Mouse (Mus musculus) lung, adult 2 months (tissue): Measurements from ENCODE around the gene Ldb3. TPM values are rescaled to one million over a fixed set of nuclear protein-coding genes. Genes with fewer than 3 reads are reported as not detected.

Experiments
- DNase-seq: peaks from one replicate; pipeline ENCODE4 v3.0.0; 2022
- H3K4me1 ChIP-seq: fragments of 200-500 bp; 2 replicates; pipeline ENCODE4 v1.6.1; 2011; ENCODE audit warnings: low read length; ENCODE audit not compliant: control insufficient read depth, insufficient read depth
- H3K4me3 ChIP-seq: fragments of 200-500 bp; replicated peaks from 2 replicates; pipeline ENCODE3; 2011; ENCODE audit warnings: low read depth, mild to moderate bottlenecking, control low read depth, low read length; ENCODE audit errors: extremely low read depth
- CTCF ChIP-seq: fragments of 200-500 bp; IDR thresholded peaks from 2 replicates; pipeline ENCODE4 v1.5.1; 2011; ENCODE audit warnings: mild to moderate bottlenecking, low read length, control low read depth; ENCODE audit not compliant: insufficient read depth
- POLR2A ChIP-seq: fragments of 200-500 bp; IDR thresholded peaks from 2 replicates; pipeline ENCODE4 v1.6.1; 2011; ENCODE audit warnings: low read depth, mild to moderate bottlenecking, control low read depth, low read length, borderline replicate concordance; ENCODE audit errors: extremely low read depth
- WGBS: fragments of 180-500 bp; shearing (Covaris S2); methylation state at CpG from one replicate; pipeline ENCODE4 v1.1.7; 2018; 5-methylcytosine and 5-hydroxymethylcytosine counted together
- polyA plus RNA-seq: library from polyadenylated mRNA; depleted of rRNA; stranded (reverse); fragments of >200 nt; gene quantifications from 2 replicates; pipeline ENCODE4 v1.2.3, GENCODE M21; 2012

The Ldb3 gene
- polyA plus RNA-seq, 1 experiment: 81.2 TPM

DNA sequence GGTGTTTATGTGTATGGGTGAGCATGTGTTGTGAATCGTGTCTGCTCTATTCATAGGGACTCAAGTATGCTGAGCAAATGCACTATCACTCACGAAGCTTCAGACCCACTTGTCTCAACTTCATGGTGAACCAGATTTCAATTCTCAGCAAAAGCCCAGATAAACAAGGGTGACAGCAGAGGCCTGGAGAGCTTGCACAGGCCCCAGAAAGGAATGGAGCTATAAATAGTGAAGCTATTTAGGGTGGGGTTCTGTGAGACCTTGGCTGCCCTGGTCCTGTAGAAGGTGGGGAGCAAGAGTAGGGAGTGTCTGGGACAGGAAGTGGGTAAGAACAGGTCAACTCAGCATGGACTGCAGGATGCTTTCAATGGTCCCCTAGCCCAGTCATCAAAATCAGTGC lies 43.9 kb downstream of the Ldb3 start:
- WGBS: 64% methylated on average over 2 of the region's 2 CpGs
- no peak for TF ChIP-seq CTCF
- TF ChIP-seq POLR2A: no peak
- H3K4me1 ChIP-seq: no peaks in the 10 kb centered on the region
- DNase-seq: no peak
- H3K4me3 ChIP-seq: no peak overlapping the region

GRCm38 (mm10) chr14:34544001-34544400 lies 44.5 kb downstream of the Ldb3 start:
- H3K4me1 ChIP-seq: no peaks in the 10 kb centered on the region
- H3K4me3 ChIP-seq: no peak overlapping the region
- 83% methylated on average over 6 of the region's 6 CpGs for WGBS
- DNase-seq: no peak
- TF ChIP-seq POLR2A (no peak), CTCF (no peak)

DNA sequence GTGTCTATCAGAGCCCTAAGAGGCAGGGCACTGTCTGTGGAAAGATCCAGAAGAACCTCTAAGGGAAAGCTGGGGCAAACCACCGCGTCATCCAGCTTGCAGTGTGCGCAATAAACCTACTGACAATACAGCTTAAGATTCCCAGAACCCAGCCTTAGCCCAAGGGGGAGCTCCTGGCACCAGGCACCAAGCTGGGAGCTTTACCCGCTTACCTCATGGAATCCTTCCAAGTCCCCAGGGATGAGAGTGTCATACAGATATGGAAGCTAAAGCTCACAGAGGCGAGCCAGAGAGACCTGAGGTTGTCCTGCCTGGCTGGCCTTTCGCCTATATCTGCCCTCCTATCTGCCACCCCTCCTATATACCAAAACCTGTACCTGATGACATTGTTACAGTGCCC lies 44.9 kb downstream of the Ldb3 start:
- no peak for DNase-seq
- no peak overlapping the region for H3K4me3 ChIP-seq
- H3K4me1 ChIP-seq: no peaks in the 10 kb centered on the region
- TF ChIP-seq CTCF (no peak), POLR2A (no peak)
- WGBS: 78% methylated on average over 6 of the region's 6 CpGs

- WGBS: 85% methylated on average over 5 of the region's 5 CpGs
- Histone ChIP-seq H3K4me1 (no peaks in the 10 kb centered on the region), H3K4me3 (no peak overlapping the region)
- DNase-seq: no peak
- TF ChIP-seq POLR2A (no peak), CTCF (no peak)
Observed at GRCm38 (mm10) chr14:34541896-34542295, 46.6 kb downstream of the Ldb3 start.

- TF ChIP-seq CTCF: no peak
- TF ChIP-seq POLR2A: no peak
- Histone ChIP-seq H3K4me1 (no peaks in the 10 kb centered on the region), H3K4me3 (no peak overlapping the region)
- DNase-seq: no peak
- WGBS: 19% methylated on average over 17 of the region's 17 CpGs
Observed at GRCm38 (mm10) chr14:34540685-34541162, 47.8 kb downstream of the Ldb3 start.

- TF ChIP-seq POLR2A (no peak), CTCF (no peak)
- Histone ChIP-seq H3K4me1 (no peaks in the 10 kb centered on the region), H3K4me3 (no peak overlapping the region)
- DNase-seq: no peak
- 59% methylated on average over 4 of the region's 4 CpGs for WGBS
Observed at GRCm38 (mm10) chr14:34535883-34536282, 52.6 kb downstream of the Ldb3 start.

DNA sequence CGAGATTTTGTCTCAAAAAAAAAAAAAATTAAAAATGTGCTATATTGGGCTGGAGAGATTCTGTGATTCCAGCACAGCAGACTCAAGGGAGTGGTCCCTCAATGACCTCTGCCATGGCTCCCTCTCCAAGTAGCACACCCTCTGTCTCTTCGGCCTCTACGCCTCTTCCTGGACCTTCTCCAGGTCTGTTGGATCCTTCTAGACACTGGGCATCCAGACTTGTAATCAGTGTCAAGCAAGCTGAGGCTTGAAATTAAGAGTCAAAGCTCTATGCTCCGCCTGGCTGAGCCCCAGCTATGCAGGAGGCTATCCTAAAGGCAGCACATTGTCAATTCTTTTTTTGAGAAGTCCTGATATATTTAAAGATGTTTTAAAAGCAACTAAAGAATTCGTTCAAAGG lies 54.9 kb downstream of the Ldb3 start:
- TF ChIP-seq CTCF (no peak), POLR2A (no peak)
- no peaks in the 10 kb centered on the region for H3K4me1 ChIP-seq
- no peak overlapping the region for H3K4me3 ChIP-seq
- no peak for DNase-seq
- WGBS: 64% methylated on average over 5 of the region's 5 CpGs

DNA sequence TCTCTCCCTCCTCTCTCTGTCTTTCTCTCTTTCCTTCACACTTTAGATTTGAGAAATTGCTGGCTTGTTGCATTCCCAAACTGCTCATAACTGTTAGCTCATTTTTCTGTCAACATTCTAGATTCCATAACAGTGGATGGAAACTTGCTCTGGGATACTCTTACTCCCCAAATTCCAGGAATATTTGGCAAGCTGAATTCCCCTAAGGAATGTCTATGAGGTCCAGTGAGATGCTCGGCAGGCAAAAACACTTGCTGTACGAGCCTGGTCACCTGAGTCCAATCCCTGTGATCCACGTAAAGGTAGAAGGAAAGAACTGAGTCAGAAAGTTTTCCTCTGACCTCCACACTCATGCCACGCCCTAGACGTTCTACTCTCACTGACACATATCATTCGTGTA lies 55.9 kb downstream of the Ldb3 start:
- H3K4me1 ChIP-seq: no peaks in the 10 kb centered on the region
- WGBS: 54% methylated on average over 6 of the region's 6 CpGs
- H3K4me3 ChIP-seq: no peak overlapping the region
- TF ChIP-seq CTCF (no peak), POLR2A (no peak)
- no peak for DNase-seq

DNA sequence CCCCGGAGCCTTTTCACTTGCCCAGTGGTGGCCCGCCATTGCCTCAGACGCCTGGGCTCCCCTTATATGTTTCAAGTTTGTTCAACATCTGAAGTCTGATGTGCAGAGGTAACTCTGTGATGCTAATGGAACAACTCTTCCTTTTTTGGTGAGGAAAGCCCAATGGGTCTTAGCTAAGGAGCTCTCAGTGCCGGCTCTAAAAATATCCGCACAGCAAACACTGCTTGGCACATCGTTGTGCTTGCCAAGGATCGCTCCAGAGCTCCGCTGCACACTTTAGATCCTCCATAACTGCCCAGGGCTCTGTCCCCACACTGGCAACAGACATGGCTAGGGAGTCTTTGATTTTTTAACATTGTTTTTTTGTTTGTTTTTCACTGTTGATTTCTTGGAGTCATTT lies 59.7 kb downstream of the Ldb3 start:
- no peak overlapping the region for H3K4me3 ChIP-seq
- TF ChIP-seq CTCF: no peak
- no peak for TF ChIP-seq POLR2A
- H3K4me1 ChIP-seq: no peaks in the 10 kb centered on the region
- 53% methylated on average over 8 of the region's 8 CpGs for WGBS
- no peak for DNase-seq

GRCm38 (mm10) chr14:34522701-34523100 lies 65.8 kb downstream of the Ldb3 start, which contains the start of gene 9230112D13Rik:
TSS of gene 9230112D13Rik (minus strand) at chr14:34522801.
- H3K4me1 ChIP-seq: no peaks in the 10 kb centered on the region
- DNase-seq: no peak
- 78% methylated on average over 8 of the region's 8 CpGs for WGBS
- H3K4me3 ChIP-seq: no peak within 1 kb of the TSS
- TF ChIP-seq CTCF (no peak), POLR2A (no peak)

GRCm38 (mm10) chr14:34517959-34518544 lies 70.4 kb downstream of the Ldb3 start:
- 52% methylated on average over 8 of the region's 8 CpGs for WGBS
- no peak for TF ChIP-seq CTCF
- no peak for TF ChIP-seq POLR2A

More at GRCm38 (mm10) chr14:34517959-34518544, 70.4 kb downstream of the Ldb3 start:
- DNase-seq: no peak
- H3K4me1 ChIP-seq: no peaks in the 10 kb centered on the region
- no peak overlapping the region for H3K4me3 ChIP-seq
